Mouse (Mus musculus) heart, adult 2 months (tissue): ENCODE measurements around the gene Flad1. TPM values are rescaled to one million over a fixed set of nuclear protein-coding genes. Genes with fewer than 3 reads are reported as not detected.
A peak's percentile ranks its signal among the peaks of the same experiment; 100 is the strongest.

Experiments
- DNase-seq, 2 experiments: peaks; one replicate each; pipeline ENCODE4 v3.0.0; 2021
- H3K27ac ChIP-seq: fragments of 200-600 bp; 2 replicates; pipeline ENCODE4 v1.8.1; 2022
- H3K27me3 ChIP-seq: fragments of 200-500 bp; 2 replicates; pipeline ENCODE4 v1.6.1; 2012; ENCODE audit warnings: mild to moderate bottlenecking, low read length, inconsistent platforms, mixed read lengths; ENCODE audit not compliant: control insufficient read depth, insufficient read depth
- H3K36me3 ChIP-seq: fragments of 200-500 bp; 2 replicates; pipeline ENCODE4 v1.6.1; 2012; ENCODE audit warnings: low read length, inconsistent platforms; ENCODE audit not compliant: control insufficient read depth, insufficient read depth
- H3K4me1 ChIP-seq: fragments of 200-500 bp; 2 replicates; pipeline ENCODE4 v1.6.1; 2011; ENCODE audit warnings: low read length; ENCODE audit not compliant: control insufficient read depth, insufficient read depth
- H3K4me3 ChIP-seq: fragments of 200-600 bp; 2 replicates; pipeline ENCODE4 v1.8.1; 2022
- H3K79me2 ChIP-seq: fragments of 200-500 bp; replicated peaks from 2 replicates; pipeline ENCODE4 v1.6.1; 2012; ENCODE audit warnings: mild to moderate bottlenecking, inconsistent platforms, low read length, moderate library complexity, mixed read lengths; ENCODE audit not compliant: control insufficient read depth, insufficient read depth
- H3K9ac ChIP-seq: fragments of 200-500 bp; 2 replicates; pipeline ENCODE4 v1.6.1; 2012; ENCODE audit warnings: low read depth, mild to moderate bottlenecking, control low read depth, inconsistent platforms, low read length, mixed read lengths
- CTCF ChIP-seq: fragments of 200-600 bp; IDR thresholded peaks from 2 replicates; pipeline ENCODE4 v1.8.1; 2022; ENCODE audit warnings: antibody characterized with exemption, mild to moderate bottlenecking, moderate library complexity
- EP300 ChIP-seq: fragments of 200-500 bp; IDR thresholded peaks from 2 replicates; pipeline ENCODE4 v1.6.1; 2011; ENCODE audit warnings: low read depth, low read length, control low read depth; ENCODE audit not compliant: insufficient read depth
- POLR2A ChIP-seq: fragments of 200-500 bp; IDR thresholded peaks from 2 replicates; pipeline ENCODE4 v1.6.1; 2011; ENCODE audit warnings: mild to moderate bottlenecking, low read depth, low read length, control low read depth; ENCODE audit not compliant: insufficient read depth
- WGBS: fragments of 180-500 bp; shearing (Covaris S2); methylation state at CpG from one replicate; pipeline ENCODE4 v1.1.7; 2018; 5-methylcytosine and 5-hydroxymethylcytosine counted together
- intact Hi-C: fragments of 180-260 bp; cut with DNase I; formaldehyde crosslinking; loops from one replicate; pipeline ENCODE4 v1.15.1; 2025
- long read RNA-seq: library from polyadenylated mRNA; stranded (forward); transcript quantifications from one replicate; pipeline ENCODE4 v2.0.0, GENCODE M21; 2021
- polyA plus RNA-seq: library from polyadenylated mRNA; depleted of rRNA; stranded (reverse); fragments of >200 nt; gene quantifications from 2 replicates; pipeline ENCODE4 v1.2.3, GENCODE M21; 2012; rRNA removed
- total RNA-seq, 2 experiments: library from RNA; stranded (reverse); gene quantifications; 2 replicates each; pipeline ENCODE4 v1.2.3; 2021

The Flad1 gene
- 10 to 100 TPM; 56.1 to 59.7 TPM for total RNA-seq
- polyA plus RNA-seq: 81.3 and 89.8 TPM in 2 replicates
- long read RNA-seq, transcript Flad1-204 (8 exons, 2,892 nt): major isoform, 30 of 58 reads
- long read RNA-seq, transcript Flad1-202 (8 exons, 2,238 nt): minor isoform, 7 of 58 reads
- long read RNA-seq, partial matches to known transcripts: 3 of 58 reads
- long read RNA-seq, other reads (novel, unspliced or antisense): 18 of 58 reads

DNA sequence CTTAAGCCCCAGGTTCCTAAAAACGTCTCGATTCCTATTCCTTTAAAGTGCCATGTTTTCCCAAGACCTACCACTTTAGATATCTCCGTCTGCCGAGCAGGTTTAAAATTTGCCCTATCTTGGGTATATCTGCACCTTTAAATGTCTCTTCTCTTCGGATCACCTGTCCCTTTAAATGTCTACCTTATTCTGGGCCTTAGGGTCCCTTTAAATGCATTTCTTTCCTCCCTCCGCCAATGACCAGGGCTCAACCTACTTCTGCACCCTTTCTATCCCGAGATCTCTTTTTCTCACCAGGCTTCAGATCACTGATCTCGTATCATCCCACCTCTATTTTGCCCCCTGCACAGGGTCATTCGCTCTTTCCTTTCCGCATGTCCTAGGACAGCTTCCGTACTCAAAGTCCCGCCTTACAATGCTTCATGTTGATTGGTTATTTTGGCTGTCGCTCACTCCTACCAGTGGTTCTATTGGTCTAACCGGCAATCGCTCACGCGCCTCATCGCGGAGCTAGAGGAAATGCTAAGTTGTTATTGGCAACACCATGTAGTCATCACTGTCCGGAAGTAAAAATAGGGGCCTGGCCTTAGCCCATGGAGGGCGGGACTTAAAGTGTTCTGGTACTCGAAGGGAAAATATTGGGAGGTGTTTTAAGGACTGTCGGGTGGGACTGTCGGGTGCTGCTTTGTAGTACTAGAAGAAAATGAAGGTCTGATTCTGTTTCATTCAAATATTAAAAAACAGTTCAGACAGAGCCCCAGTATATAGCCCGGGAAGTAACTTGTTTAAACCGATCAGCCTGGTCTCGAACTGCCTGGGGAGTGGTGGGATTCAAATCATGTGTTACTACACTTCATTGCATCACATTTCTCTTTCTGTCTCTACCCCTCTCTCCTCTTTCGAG is at the start of gene Flad1:
Flad1 (minus strand) TSS at position 381 of the 904 bp plus-strand sequence.
- Histone ChIP-seq H3K9ac (peak within 1 kb of the TSS; percentile 79), H3K4me1 (peaks cover 2% of the 10 kb centered on the region; the same call in 1 of the 2 replicates), H3K27me3 (no peaks in the 10 kb centered on the region), H3K36me3 (no peaks in the 10 kb centered on the region), H3K79me2 (0 out of 2 replicates have a peak, but pooled peaks cover 2% of the 10 kb centered on the region), H3K27ac (peak within 1 kb of the TSS; percentile 91), H3K4me3 (peak within 1 kb of the TSS; percentile 72)
- WGBS: 3% methylated on average over 28 of the region's 28 CpGs
- TF ChIP-seq EP300: peak; percentile 77
- TF ChIP-seq CTCF: no peak
- no peak; the same call in 1 of the 2 replicates for TF ChIP-seq POLR2A
- DNase-seq: peak; percentile 97 to 99
- intact Hi-C loops: loop anchor here (5.0 kb wide), 1 partner anchor 46 kb away; no protein-coding TSS in a partner anchor

DNA sequence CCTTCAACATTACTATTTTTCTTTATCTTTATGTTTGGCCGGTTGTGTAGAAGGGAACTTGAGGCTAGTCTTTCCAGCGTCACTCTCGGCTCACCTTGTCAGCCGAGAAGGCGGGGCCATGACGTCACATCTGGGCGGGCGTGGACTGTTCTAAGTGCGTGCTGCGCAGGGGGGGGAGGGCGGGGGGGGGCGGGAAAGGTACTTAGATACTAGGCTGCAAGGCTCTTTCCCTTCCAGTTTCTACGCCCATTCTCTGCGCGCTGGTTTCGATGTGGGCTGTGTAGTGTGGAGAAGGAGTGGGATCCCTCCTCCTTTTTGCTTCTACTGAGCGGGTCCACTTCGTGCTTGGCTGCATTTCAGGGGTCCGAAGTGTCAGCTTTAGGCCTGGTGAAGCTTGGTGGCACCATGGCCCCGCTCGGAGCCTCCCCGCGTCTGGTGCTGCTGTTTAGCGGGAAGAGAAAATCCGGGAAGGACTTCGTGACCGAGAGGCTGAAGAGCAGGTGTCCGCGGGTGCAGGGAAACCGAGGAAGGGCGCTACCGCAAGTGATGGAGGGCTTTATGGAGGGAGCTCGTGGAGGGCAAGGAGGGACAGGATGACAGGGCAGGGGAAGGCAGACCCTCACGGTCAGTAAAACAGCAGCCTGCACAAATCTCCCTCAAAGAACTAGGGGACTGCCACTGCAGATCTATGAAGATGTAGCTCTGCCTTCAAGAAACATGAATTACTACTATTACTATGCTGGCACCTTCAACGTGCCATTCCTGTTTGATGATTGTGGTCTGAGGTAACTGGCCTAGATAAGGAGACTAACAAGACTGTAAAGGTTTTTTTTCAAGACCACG is 47.5 kb upstream of the Flad1 start:
- H3K27me3 ChIP-seq: no peaks in the 10 kb centered on the region
- H3K9ac ChIP-seq: peak overlapping the region; percentile 64
- H3K36me3 ChIP-seq: no peaks in the 10 kb centered on the region; the same call in 1 of the 2 replicates
- H3K4me1 ChIP-seq: no peaks in the 10 kb centered on the region; the same call in 1 of the 2 replicates
- H3K4me3 ChIP-seq: peak overlapping the region; percentile 72
- DNase-seq: peak; percentile 90 to 94
- intact Hi-C loops: loop anchor here (2.0 to 5.0 kb wide), 4 partner anchors 28 to 268 kb away; partner anchors contain the start of genes Flad1 and Pygo2
- TF ChIP-seq EP300 (no peak), POLR2A (peak; percentile 62; the same call in 1 of the 2 replicates), CTCF (no peak)
- 1% methylated on average over 36 of the region's 36 CpGs for WGBS
- no peaks in the 10 kb centered on the region for H3K79me2 ChIP-seq
- peak overlapping the region; percentile 59 for H3K27ac ChIP-seq

DNA sequence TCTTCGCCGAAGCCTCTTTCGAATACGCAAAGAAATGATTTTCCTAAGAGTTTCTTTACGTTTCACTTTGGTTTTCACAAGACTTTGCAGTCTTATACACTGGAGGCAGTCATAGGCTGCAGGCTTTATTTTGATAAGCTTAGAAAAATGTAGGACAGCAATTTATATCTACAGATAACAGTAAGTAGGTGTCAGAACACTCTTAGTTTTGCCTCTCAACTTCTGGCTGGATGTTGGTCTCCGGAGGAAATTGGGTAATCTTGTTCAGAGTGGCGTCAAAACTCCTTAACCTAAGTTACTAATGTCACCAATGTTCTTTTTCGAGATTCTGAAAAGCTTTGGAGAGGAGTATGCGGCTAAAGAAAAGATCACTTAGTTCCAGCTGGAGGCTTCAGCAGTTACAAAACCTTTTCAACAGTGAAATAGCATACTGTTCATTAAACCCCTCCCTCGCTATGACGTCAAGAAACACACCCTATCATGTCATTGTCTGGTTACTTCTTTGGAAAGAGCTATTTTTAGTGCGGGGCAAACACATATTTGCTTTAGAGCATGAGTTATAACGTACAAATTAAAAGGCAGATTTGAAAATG is 46.8 kb upstream of the Flad1 start:
- TF ChIP-seq POLR2A: no peak
- no peak for TF ChIP-seq EP300
- TF ChIP-seq CTCF: no peak
- no peaks in the 10 kb centered on the region for H3K79me2 ChIP-seq
- DNase-seq: no peak
- no peaks in the 10 kb centered on the region for H3K27me3 ChIP-seq
- H3K4me1 ChIP-seq: no peaks in the 10 kb centered on the region; the same call in 1 of the 2 replicates
- H3K36me3 ChIP-seq: no peaks in the 10 kb centered on the region; the same call in 1 of the 2 replicates
- H3K4me3 ChIP-seq: peak overlapping the region; percentile 72
- WGBS: 36% methylated on average over 13 of the region's 13 CpGs
- H3K27ac ChIP-seq: peak overlapping the region; percentile 59
- H3K9ac ChIP-seq: no peak overlapping the region
- intact Hi-C loops: loop anchor here (2.0 to 5.0 kb wide), 4 partner anchors 28 to 269 kb away; partner anchors contain the start of genes Flad1 and Pygo2

DNA sequence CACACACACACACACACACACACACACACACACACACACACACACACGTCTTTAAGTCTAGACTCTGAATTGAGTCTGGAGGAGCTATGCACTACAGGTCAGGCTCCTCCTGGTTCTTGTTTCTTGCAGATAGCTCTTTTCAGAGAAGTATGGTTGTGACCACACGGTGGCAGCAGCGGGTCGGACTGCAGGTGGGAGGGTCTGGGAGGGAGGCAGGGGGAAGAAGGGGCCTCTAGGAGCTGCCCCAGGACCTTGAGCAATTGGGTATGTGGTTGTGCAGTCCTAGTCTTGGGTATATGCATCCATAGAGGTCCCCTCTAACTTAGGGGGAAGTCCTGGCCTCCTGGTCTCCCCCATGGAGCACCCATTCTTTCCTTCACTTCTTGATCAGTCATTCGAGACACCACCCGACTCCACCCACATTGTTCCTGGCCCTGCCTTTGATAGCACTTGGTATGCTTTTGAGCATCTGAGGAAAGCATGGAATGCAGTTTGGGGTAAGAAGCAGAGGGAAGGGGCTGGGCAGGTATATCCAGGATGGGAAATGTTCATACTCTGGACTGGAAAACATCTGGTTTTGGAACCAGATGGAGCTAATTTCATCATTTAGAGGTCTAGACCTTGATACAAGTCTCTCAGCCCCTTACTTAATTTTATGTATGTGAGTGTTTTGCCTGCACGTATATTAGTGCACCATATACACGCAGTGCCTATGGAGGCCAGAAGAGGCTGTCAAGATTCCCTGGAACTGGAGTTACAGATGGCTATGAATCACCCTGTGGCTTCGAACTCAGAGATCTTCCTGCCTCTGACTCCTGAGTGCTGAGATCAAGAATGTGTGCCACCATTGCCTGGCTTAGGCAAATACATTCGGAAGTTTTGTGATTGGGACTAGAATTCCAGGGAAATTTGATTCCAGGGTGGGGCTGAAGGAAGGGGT is 45.3 kb upstream of the Flad1 start:
- Histone ChIP-seq H3K9ac (no peak overlapping the region), H3K27ac (no peak overlapping the region), H3K79me2 (no peaks in the 10 kb centered on the region), H3K36me3 (no peaks in the 10 kb centered on the region; the same call in 1 of the 2 replicates), H3K4me1 (no peaks in the 10 kb centered on the region; the same call in 1 of the 2 replicates), H3K27me3 (no peaks in the 10 kb centered on the region), H3K4me3 (no peak overlapping the region)
- WGBS: 37% methylated on average over 10 of the region's 10 CpGs
- peak; percentile 61 to 77 for DNase-seq
- intact Hi-C loops: loop anchor here (2.0 to 5.0 kb wide), 3 partner anchors 28 to 270 kb away; partner anchors contain the start of gene Flad1
- TF ChIP-seq EP300 (no peak), POLR2A (no peak), CTCF (peak; percentile 68)
